Comparison of ENCODE assay signal across 24 mouse cellular contexts in the genomic region with DNA sequence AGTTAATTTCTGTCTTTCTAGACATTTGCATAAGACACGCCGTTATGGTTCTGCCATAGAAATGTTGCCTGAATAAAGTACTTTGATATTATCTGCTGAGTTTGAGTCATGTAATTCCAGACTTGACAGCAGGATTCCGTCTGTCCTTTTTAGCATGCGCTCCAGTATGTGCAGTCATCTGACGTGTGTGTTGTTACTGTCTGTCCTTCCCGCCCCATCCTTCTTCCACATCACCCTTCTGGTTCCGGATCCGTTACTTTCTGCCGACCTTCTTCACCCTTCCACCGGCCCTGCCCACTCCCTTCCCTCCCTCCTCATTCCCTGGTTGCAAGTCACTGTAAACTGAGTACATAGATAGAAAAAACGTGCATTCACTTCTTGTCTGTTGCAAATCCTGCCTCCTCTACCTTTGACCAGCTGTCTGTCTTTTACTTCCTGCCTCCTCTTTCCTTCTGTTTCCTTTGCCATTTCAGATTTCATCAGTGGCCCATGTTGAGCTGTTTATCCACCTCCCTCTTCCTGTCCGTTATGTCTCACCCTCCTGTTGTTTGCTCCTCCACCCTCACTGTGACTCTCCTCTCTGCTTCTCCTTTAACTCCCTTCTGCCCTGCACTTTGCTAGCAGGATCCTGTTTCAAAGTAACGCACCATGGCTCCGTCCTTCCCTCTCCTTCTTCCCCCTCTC.
DNase-seq lines count a peak whose midpoint lies in the region; ATAC-seq and TF ChIP-seq lines count a peak whose summit lies in the region.
"Had no signal": no experiment of that assay in that cellular context is flagged by ENCODE, and none has a peak within 500 bp of the region (broad histone marks: within the 10 kb centered on the region; RNA-seq: fewer than 3 reads in every experiment).

No protein-coding gene starts in this region.

- peaks cover 8% of the 10 kb centered on the region; the same call in 1 of the 2 replicates for H3K36me3 ChIP-seq in embryonic facial prominence, embryonic 13.5 days
- peaks cover 6% of the 10 kb centered on the region; the same call in 1 of the 2 replicates for H3K36me3 ChIP-seq in embryonic facial prominence, embryonic 10.5 days (replicated peaks)
- H3K36me3 ChIP-seq in kidney, postnatal 0 days (ENCODE audit: insufficient read depth, low read length): no peaks in the 10 kb centered on the region
- H3K36me3 ChIP-seq in neural tube, embryonic 13.5 days: peaks cover 2% of the 10 kb centered on the region; the same call in 1 of the 2 replicates
- H3K36me3 ChIP-seq: hindbrain, embryonic 13.5 days; liver, embryonic 15.5 days had no signal

- H3K27me3 ChIP-seq in embryonic facial prominence, embryonic 13.5 days: no peaks in the 10 kb centered on the region
- no peaks in the 10 kb centered on the region for H3K27me3 ChIP-seq in embryonic facial prominence, embryonic 10.5 days (replicated peaks; ENCODE audit: low read depth, poor library complexity, severe bottlenecking)
- H3K27me3 ChIP-seq in kidney, postnatal 0 days (ENCODE audit: insufficient read depth, low read length): no peaks in the 10 kb centered on the region
- H3K27me3 ChIP-seq in neural tube, embryonic 13.5 days: no peaks in the 10 kb centered on the region
- H3K27me3 ChIP-seq: forebrain, embryonic 12.5 days; hindbrain, embryonic 13.5 days; liver, embryonic 15.5 days had no signal

- no peak for TF ChIP-seq CTCF in kidney, postnatal 0 days (IDR thresholded peaks at IDR 0.05; ENCODE audit: low read depth)

- H3K4me2 ChIP-seq in embryonic facial prominence, embryonic 13.5 days: no peak overlapping the region
- H3K4me2 ChIP-seq in kidney, postnatal 0 days (ENCODE audit: low read length): no peak overlapping the region
- no peak overlapping the region for H3K4me2 ChIP-seq in neural tube, embryonic 13.5 days
- H3K4me2 ChIP-seq: forebrain, embryonic 12.5 days; heart, embryonic 11.5 days; hindbrain, embryonic 13.5 days; liver, embryonic 15.5 days had no signal

- no peaks in the 10 kb centered on the region for H3K9me3 ChIP-seq in embryonic facial prominence, embryonic 13.5 days
- H3K9me3 ChIP-seq in embryonic facial prominence, embryonic 10.5 days: no peaks in the 10 kb centered on the region
- H3K9me3 ChIP-seq in kidney, postnatal 0 days (replicated peaks; ENCODE audit: low read length): no peaks in the 10 kb centered on the region
- H3K9me3 ChIP-seq in neural tube, embryonic 13.5 days: no peaks in the 10 kb centered on the region
- H3K9me3 ChIP-seq: forebrain, embryonic 12.5 days; hindbrain, embryonic 13.5 days; liver, embryonic 15.5 days had no signal

- ATAC-seq in embryonic facial prominence, embryonic 13.5 days (ENCODE audit: insufficient number of reproducible peaks, insufficient read depth, low FRiP score, low TSS enrichment, low read depth): no peak
- ATAC-seq in kidney, postnatal 0 days (replicated peaks; ENCODE audit: low FRiP score, low read depth): no peak; the same call in 1 of the 2 replicates
- no peak for ATAC-seq in neural tube, embryonic 13.5 days (ENCODE audit: low read depth)
- ATAC-seq in monocyte, adult 5-6 weeks (replicated peaks; ENCODE audit: insufficient number of reproducible peaks, low FRiP score, low TSS enrichment, poor library complexity, severe bottlenecking): 0 out of 2 replicates have a peak, but pooled peaks have one; percentile 25
- ATAC-seq: activated CD4-positive, CD25-positive, alpha-beta regulatory T cell, adult 4 months; CD4-positive, CD25-positive, alpha-beta regulatory T cell, adult 4 months; lung, postnatal 0 days; midbrain, embryonic 16.5 days had no signal

- H3K27ac ChIP-seq in embryonic facial prominence, embryonic 13.5 days: no peak overlapping the region
- H3K27ac ChIP-seq in embryonic facial prominence, embryonic 10.5 days (replicated peaks): no peak overlapping the region
- no peak overlapping the region; the same call in 1 of the 2 replicates for H3K27ac ChIP-seq in kidney, postnatal 0 days
- H3K27ac ChIP-seq in neural tube, embryonic 13.5 days (replicated peaks): peak overlapping the region; percentile 14; the same call in 1 of the 2 replicates
- H3K27ac ChIP-seq: forebrain, embryonic 12.5 days; hindbrain, embryonic 13.5 days; liver, embryonic 15.5 days; stomach, postnatal 0 days had no signal

- DNase-seq in embryonic facial prominence, embryonic 10.5 days (ENCODE audit: low spot score): no peak
- DNase-seq in kidney, postnatal 0 days (ENCODE audit: low spot score): peak; percentile 43
- no peak for DNase-seq in kidney, postnatal 25 days
- no peak for DNase-seq in neural tube, embryonic 10.5 days (ENCODE audit: extremely low spot score, low spot score)
- DNase-seq in lung, postnatal 25 days (ENCODE audit: low spot score): no peak
- DNase-seq: adrenal gland, postnatal 14 days; cerebellum, adult 11 months; cerebellum, postnatal 14 days; gastrocnemius, postnatal 25 days; heart, postnatal 14 days; kidney, adult 9 months; right cerebral cortex, postnatal 4 days had no signal

- H3K9ac ChIP-seq in embryonic facial prominence, embryonic 13.5 days: peak overlapping the region; percentile 27; the same call in 1 of the 2 replicates
- H3K9ac ChIP-seq in kidney, postnatal 0 days (ENCODE audit: low read depth, low read length): no peak overlapping the region
- no peak overlapping the region for H3K9ac ChIP-seq in neural tube, embryonic 13.5 days
- H3K9ac ChIP-seq: forebrain, embryonic 12.5 days; hindbrain, embryonic 13.5 days; liver, embryonic 15.5 days had no signal

- 48% methylated on average over 14 of the region's 14 CpGs for WGBS in embryonic facial prominence, embryonic 13.5 days
- 64% methylated on average over 14 of the region's 14 CpGs for WGBS in embryonic facial prominence, embryonic 10.5 days
- WGBS in kidney, postnatal 0 days: 24% methylated on average over 14 of the region's 14 CpGs
- 75% methylated on average over 14 of the region's 14 CpGs for WGBS in neural tube, embryonic 13.5 days

- H3K4me3 ChIP-seq in embryonic facial prominence, embryonic 13.5 days: no peak overlapping the region
- H3K4me3 ChIP-seq in embryonic facial prominence, embryonic 10.5 days: no peak overlapping the region
- H3K4me3 ChIP-seq in kidney, postnatal 0 days (replicated peaks; ENCODE audit: low read depth, low read length): no peak overlapping the region
- no peak overlapping the region for H3K4me3 ChIP-seq in neural tube, embryonic 13.5 days
- H3K4me3 ChIP-seq: forebrain, embryonic 12.5 days; hindbrain, embryonic 13.5 days; liver, embryonic 15.5 days had no signal

- H3K4me1 ChIP-seq in embryonic facial prominence, embryonic 13.5 days: peaks cover 16% of the 10 kb centered on the region
- peaks cover 20% of the 10 kb centered on the region; the same call in 1 of the 2 replicates for H3K4me1 ChIP-seq in embryonic facial prominence, embryonic 10.5 days
- no peaks in the 10 kb centered on the region; the same call in 1 of the 2 replicates for H3K4me1 ChIP-seq in kidney, postnatal 0 days (replicated peaks; ENCODE audit: insufficient read depth, low read length)
- peaks cover 25% of the 10 kb centered on the region for H3K4me1 ChIP-seq in neural tube, embryonic 13.5 days (replicated peaks)
